Mouse (Mus musculus) hindbrain, embryonic 11.5 days (tissue): ENCODE measurements around the gene Itgb1. TPM values are rescaled to one million over a fixed set of nuclear protein-coding genes. Genes with fewer than 3 reads are reported as not detected.

Source experiments
- ATAC-seq: fragments of 200-750 bp; cut with Nextera tagmentation; 2 replicates; pipeline ENCODE4 v1.8.0; 2017; ENCODE audit warnings: mild to moderate bottlenecking, moderate TSS enrichment, moderate library complexity; ENCODE audit not compliant: low FRiP score
- DNase-seq: peaks from one replicate; pipeline ENCODE4 v3.0.0-alpha.2; 2015; ENCODE audit warnings: low spot score
- H3K27ac ChIP-seq: fragments of 300-500 bp; sonication (generic); 2 replicates; pipeline ENCODE4 v1.5.1; 2014; ENCODE audit warnings: mild to moderate bottlenecking, low read depth, low read length
- H3K27me3 ChIP-seq: fragments of 300-500 bp; sonication (generic); 2 replicates; pipeline ENCODE4 v1.6.1; 2014; ENCODE audit warnings: mild to moderate bottlenecking, low read length, moderate library complexity, mixed read lengths; ENCODE audit not compliant: control insufficient read depth, insufficient read depth
- H3K36me3 ChIP-seq: fragments of 300-500 bp; sonication (generic); 2 replicates; pipeline ENCODE4 v1.6.1; 2014; ENCODE audit warnings: mild to moderate bottlenecking, low read length, moderate library complexity, mixed read lengths; ENCODE audit not compliant: control insufficient read depth, insufficient read depth
- H3K4me1 ChIP-seq: fragments of 300-500 bp; sonication (generic); replicated peaks from 2 replicates; pipeline ENCODE4 v1.6.1; 2014; ENCODE audit warnings: low read length, mixed read lengths; ENCODE audit not compliant: control insufficient read depth, insufficient read depth
- H3K4me2 ChIP-seq: fragments of 300-500 bp; sonication (generic); replicated peaks from 2 replicates; pipeline ENCODE4 v1.6.1; 2014; ENCODE audit warnings: mild to moderate bottlenecking, low read depth, low read length
- H3K4me3 ChIP-seq: fragments of 300-500 bp; sonication (generic); 2 replicates; pipeline ENCODE4 v1.5.1; 2014; ENCODE audit warnings: low read depth, low read length
- H3K9ac ChIP-seq: fragments of 300-500 bp; sonication (generic); 2 replicates; pipeline ENCODE4 v1.6.1; 2014; ENCODE audit warnings: low read depth, low read length
- H3K9me3 ChIP-seq: fragments of 300-500 bp; sonication (generic); 2 replicates; pipeline ENCODE4 v1.6.1; 2016; ENCODE audit warnings: low read length; ENCODE audit not compliant: control insufficient read depth
- WGBS: fragments of 180-500 bp; shearing (Covaris S2); extraction: QIAGEN DNeasy Blood & Tissue Kit; methylation state at CpG from one replicate; pipeline ENCODE4 v1.1.7; 2014; 5-methylcytosine and 5-hydroxymethylcytosine counted together
- polyA plus RNA-seq: library from polyadenylated mRNA; unstranded; fragments of >200 nt; fragmentation: Nextera tagmentation; extraction: Ambion mirVana; gene quantifications from 2 replicates; pipeline ENCODE4 v1.2.1, GENCODE M21; 2014

Itgb1 gene
- polyA plus RNA-seq, 1 experiment from 2014 or later: 164 TPM

DNA sequence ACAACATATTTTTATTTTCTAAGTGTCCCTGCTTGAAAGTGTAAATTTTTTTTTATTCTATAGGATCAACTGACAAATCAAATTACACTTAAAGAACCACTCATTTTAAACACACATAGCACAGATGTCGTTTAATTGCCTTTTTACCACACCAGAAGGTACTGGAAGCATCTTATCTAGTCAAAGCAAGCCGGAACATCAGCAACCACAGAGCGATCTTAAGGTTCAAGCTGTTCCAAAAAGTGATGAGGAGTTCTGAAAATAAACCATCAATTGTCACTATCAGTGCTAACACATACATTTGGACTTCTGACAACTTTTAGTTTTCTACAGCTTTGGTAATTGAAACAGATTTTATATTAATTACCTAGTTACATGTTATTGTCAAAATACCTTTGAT, 48.7 kb downstream of the Itgb1 start:
- DNase-seq: no peak
- WGBS: 96% methylated on average over 3 of the region's 3 CpGs
- Histone ChIP-seq H3K36me3 (0 out of 2 replicates have a peak, but pooled peaks cover 3% of the 10 kb centered on the region), H3K4me3 (no peak overlapping the region), H3K9me3 (no peaks in the 10 kb centered on the region), H3K4me2 (no peak overlapping the region), H3K27me3 (no peaks in the 10 kb centered on the region), H3K4me1 (no peaks in the 10 kb centered on the region), H3K9ac (no peak overlapping the region), H3K27ac (no peak overlapping the region)
- ATAC-seq: no peak

- H3K36me3 ChIP-seq: 0 out of 2 replicates have a peak, but pooled peaks cover 3% of the 10 kb centered on the region
- no peaks in the 10 kb centered on the region for H3K9me3 ChIP-seq
- H3K4me3 ChIP-seq: no peak overlapping the region
- H3K4me2 ChIP-seq: no peak overlapping the region
- WGBS: 95% methylated on average over 3 of the region's 3 CpGs
- H3K27me3 ChIP-seq: no peaks in the 10 kb centered on the region
- H3K4me1 ChIP-seq: no peaks in the 10 kb centered on the region
- no peak overlapping the region for H3K9ac ChIP-seq
- no peak for ATAC-seq
- no peak overlapping the region for H3K27ac ChIP-seq
- no peak for DNase-seq
These were observed 50.2 kb downstream of the Itgb1 start for GRCm38 (mm10) chr8:128735692-128736091.

Other genes starting within 250 kb of the Itgb1 start
- not detected in 2 replicates for gene Gm3952, start 113.0 kb downstream of the Itgb1 start, polyA plus RNA-seq